Mouse (Mus musculus): Measurements from ENCODE around the gene Tmem39a.

The Tmem39a gene

GRCm38 (mm10) chr16:38587572-38587971, 29.1 kb downstream of the Tmem39a start:
- no peak for DNase-seq (ENCODE audit: low spot score)

GRCm38 (mm10) chr16:38591506-38591905, 33.0 kb downstream of the Tmem39a start:
- DNase-seq (ENCODE audit: low spot score): no peak

DNA sequence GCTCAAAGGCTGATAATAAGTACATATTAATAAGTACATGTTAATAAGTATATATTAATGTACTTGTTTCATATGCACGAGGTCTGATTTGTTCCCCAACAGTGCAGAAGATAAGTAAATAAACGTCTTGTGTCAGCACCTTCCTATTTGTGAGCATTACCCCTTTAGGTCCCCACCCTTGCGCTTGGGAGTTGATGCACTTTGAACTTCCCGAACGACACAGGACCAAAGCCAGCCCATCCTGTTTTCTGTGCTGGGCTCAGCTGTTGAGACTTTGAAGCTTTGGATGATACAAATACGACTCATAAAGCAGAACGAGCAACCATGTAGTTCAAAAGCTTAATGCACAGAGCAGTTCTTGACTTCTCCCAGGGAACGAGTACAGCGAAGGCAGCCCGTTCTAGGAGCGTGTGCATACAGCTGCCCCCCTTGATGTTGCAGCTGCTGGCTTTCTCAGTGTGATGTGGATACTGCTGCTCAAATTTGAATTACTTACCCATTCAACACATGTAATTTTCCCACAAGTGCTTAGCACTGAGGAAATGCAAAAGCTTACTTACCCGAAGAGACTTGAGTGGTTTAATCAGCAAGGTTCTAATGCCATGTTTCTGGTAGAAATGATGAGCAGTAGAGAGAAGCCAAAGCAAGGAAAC, 33.7 kb downstream of the Tmem39a start:
- no peak for DNase-seq (ENCODE audit: low spot score)

GRCm38 (mm10) chr16:38592946-38593345, 34.4 kb downstream of the Tmem39a start:
- DNase-seq (ENCODE audit: low spot score): no peak

DNA sequence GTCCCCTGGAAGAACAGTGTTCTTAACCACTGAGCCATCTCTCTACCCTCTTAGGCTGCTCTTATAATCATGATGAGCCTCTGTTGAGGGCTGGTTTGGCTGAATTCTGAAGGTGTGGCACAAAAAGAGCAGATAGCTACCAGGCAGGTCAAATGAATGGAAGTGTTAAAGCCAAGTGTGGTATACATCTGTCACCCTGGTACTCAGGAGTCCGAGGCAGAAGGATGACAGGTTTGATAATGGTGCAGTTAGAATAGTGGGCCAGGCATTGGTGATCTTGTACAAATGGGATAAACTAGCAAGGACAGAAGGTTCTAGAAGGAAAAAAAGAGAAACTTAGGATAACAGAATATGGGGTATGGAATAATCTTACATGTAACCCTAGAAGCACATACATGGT, 35.9 kb downstream of the Tmem39a start:
- DNase-seq (ENCODE audit: low spot score): no peak

DNA sequence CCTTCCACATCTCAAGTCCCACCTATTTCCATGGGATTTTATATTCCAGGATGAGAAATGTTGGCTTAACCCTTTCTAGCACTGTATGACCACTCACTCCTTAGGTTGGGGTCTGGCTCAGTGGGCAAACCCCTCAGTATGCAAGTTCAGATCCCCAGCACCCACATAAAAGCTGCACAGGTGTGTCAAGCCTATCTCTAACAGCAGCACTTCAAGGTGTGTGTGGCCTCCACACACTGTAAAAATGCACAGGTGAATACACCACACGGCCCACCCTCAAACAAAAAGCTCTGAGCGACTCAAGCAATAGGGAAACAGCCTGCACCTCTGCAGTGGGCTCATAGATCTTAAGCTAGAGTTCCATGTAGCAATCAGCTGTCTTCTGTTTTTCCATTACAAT, 37.6 kb downstream of the Tmem39a start:
- no peak for DNase-seq (ENCODE audit: low spot score)

GRCm38 (mm10) chr16:38596651-38597050, 38.2 kb downstream of the Tmem39a start:
- no peak for DNase-seq (ENCODE audit: low spot score)

- DNase-seq (ENCODE audit: low spot score): no peak
Measured at GRCm38 (mm10) chr16:38598986-38599680, 40.6 kb downstream of the Tmem39a start.

GRCm38 (mm10) chr16:38602989-38603804, 44.7 kb downstream of the Tmem39a start:
- DNase-seq (ENCODE audit: low spot score): peak; percentile 34

DNA sequence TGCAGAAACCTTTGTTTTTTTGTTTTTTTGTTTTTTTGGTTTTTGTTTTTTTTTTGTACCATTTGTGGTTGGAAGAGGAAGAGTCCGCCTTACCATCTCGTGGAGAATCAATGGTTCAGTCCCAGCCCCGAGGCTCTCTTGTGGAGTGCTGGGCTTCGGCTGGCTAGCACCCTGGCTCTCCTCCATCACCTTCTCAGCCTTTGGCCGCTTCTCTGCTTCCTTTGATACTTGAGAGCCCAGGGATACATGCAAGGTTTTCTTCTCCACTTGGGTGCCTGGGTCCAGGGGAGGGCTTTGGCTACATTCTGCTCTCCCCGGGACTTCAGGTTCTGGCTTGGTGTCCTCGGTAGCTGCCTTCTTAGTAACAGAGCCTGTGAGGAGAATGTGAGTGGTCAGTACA, 48.0 kb downstream of the Tmem39a start:
- DNase-seq (ENCODE audit: low spot score): no peak

- DNase-seq (ENCODE audit: low spot score): no peak
Measured at GRCm38 (mm10) chr16:38608687-38609086, 50.2 kb downstream of the Tmem39a start.

- no peak for DNase-seq (ENCODE audit: low spot score)
Measured at GRCm38 (mm10) chr16:38609092-38609491, 50.6 kb downstream of the Tmem39a start.

GRCm38 (mm10) chr16:38612646-38613045, 54.1 kb downstream of the Tmem39a start:
- DNase-seq (ENCODE audit: low spot score): no peak

GRCm38 (mm10) chr16:38613646-38614045, 55.1 kb downstream of the Tmem39a start:
- no peak for DNase-seq (ENCODE audit: low spot score)

DNA sequence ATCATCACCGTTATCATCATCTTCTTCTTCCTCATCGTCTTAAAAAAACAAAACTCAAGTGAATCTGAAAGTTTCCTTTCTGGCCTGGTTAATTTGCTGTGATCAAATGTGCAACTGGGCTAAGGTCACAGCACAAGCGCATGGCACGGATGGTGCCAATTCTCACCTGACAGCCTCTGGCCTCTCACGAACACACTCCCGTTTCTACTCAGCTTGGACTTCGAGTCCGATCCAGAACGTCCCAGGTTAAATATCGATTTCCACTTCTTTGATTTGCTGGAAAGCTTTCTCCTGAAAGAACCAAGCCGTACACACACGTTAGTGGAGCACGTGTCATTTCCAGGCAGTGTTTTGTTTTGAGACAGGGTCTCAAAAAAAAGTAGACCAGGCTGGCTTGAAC, 59.5 kb downstream of the Tmem39a start:
- DNase-seq (ENCODE audit: low spot score): no peak

GRCm38 (mm10) chr16:38619054-38619453, 60.6 kb downstream of the Tmem39a start:
- DNase-seq (ENCODE audit: low spot score): peak; percentile 79

DNA sequence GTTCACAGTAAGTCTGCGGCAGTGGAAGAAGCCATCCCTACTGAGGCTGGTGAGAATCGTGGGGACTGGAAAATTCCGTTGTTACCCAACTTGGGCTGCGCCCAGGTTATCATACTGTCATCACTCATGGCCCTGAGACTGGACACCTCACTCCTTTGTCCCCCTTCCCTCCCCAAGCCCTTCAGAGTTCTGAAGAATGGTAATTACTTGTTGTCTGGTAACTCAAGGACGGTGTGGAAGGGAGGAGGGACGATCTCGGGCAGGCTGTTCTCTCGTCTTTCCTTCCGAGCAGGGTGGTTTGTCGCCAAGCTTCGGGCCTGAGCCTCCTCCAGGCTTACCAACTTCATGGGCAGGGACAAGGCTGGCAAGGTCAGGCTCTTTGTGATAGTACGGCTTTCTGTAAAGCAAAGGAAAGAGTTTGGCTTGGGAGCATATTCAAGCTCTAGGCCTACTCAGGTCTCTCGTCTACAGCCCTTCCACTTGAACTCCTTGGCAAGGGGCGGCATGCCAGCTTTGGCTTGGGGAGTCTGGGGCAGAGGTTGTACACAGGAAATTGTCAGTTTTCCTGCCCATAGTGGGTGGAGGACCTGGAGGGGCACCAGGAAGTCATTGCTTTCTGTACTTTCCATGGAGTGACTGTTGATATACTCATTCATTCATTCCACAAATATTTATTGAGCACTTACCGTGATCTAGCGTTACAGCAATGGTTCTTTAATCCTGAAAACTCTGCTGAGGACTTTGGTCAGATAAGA, 62.4 kb downstream of the Tmem39a start:
- no peak for DNase-seq (ENCODE audit: low spot score)

GRCm38 (mm10) chr16:38622283-38622682, 63.8 kb downstream of the Tmem39a start:
- no peak for DNase-seq (ENCODE audit: low spot score)

DNA sequence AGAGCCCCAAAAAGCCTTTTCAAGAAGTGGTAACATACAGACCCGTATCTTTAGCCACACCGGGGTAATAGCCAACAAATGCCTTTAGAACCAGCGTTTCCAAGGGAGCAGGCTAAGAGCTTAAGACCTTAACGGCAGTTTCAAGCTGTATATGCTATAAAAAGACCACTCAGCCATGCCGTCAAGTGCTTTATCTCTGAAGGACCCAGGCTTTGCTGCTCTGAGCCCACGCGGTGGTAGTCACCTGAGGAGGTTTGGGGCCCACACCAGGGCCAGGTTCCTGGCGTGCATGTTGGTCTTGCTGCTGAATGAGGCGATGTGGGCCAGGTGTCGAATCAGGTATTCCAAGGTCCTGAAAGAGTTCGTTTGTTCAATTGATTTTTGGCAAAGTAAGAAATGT, 65.8 kb downstream of the Tmem39a start:
- DNase-seq (ENCODE audit: low spot score): no peak

DNA sequence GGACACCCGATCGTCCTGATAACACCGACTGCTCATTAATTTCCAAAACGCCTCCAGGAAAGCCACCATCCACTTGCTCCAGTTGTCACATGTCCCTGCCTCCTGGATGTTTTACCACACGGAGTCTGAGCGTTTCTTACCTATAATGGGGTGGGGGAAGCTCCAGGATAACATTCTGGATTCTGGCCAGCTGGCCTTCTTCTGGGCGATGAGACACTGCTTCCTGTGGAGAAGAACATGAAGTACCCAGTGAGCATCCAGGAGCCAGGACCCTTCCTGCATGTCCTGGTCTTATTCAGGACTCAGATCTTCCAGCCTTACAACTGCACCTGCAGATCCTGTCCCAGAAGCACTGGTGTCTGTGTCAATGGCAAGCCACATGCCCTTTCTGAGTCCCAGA, 66.9 kb downstream of the Tmem39a start:
- no peak for DNase-seq (ENCODE audit: low spot score)

DNA sequence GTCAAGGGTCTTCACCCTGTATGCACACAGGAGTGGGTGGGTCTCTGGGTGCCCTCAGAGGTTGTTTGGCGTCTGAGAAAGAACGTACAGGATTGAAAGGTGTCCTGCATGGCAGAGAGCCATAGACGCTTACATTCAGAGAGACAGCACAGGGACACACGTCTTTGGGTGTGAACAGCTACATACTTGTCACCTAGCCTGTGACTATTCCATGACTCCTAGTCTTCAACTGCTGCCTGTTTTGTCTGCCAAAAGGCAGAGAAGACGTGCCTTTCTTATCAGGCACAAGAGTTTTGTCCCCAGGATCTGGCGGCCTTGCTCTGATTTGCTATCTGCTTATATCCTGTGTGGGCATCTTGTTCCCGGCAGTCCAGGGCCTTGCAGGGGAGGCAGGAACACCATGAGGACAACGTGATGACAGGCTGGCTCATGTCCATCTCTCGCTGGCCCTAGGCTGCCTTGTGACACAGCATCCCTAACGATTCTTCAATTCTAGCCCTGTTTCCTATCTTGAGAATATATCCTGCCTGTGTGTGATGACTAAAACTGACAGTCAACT, 67.4 kb downstream of the Tmem39a start:
- no peak for DNase-seq (ENCODE audit: low spot score)

DNA sequence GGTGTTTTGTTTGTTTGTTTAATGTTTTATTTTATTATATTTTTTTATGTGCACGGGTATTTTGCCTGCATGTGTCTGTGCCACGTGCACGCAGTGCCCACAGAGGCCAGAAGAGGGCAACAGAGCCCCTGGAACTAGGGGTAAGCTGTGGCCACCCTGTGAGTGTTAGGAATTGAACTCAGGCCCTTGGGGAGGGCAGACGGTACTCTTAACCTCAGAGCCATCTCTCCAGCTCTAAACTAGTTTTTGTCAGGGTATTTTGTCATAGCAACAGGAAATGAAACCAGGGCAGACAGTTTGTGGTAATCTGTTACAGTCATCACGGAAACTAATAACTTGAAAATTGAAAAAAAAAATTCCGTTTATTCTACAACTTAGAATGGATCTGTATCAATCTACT, 73.6 kb downstream of the Tmem39a start:
- DNase-seq (ENCODE audit: low spot score): peak; percentile 19
